Mouse (Mus musculus): ENCODE measurements around the gene Igfn1. TPM values are rescaled to one million over a fixed set of nuclear protein-coding genes. Genes with fewer than 3 reads are reported as not detected.

Gene Igfn1
- polyA plus RNA-seq, 2 experiments from 2014 or later = not detected

GRCm38 (mm10) chr1:135929876-135930275 lies 76.3 kb downstream of the Igfn1 start:
- ATAC-seq = no peak

GRCm38 (mm10) chr1:135925848-135926247 lies 80.3 kb downstream of the Igfn1 start:
- no peak for ATAC-seq

DNA sequence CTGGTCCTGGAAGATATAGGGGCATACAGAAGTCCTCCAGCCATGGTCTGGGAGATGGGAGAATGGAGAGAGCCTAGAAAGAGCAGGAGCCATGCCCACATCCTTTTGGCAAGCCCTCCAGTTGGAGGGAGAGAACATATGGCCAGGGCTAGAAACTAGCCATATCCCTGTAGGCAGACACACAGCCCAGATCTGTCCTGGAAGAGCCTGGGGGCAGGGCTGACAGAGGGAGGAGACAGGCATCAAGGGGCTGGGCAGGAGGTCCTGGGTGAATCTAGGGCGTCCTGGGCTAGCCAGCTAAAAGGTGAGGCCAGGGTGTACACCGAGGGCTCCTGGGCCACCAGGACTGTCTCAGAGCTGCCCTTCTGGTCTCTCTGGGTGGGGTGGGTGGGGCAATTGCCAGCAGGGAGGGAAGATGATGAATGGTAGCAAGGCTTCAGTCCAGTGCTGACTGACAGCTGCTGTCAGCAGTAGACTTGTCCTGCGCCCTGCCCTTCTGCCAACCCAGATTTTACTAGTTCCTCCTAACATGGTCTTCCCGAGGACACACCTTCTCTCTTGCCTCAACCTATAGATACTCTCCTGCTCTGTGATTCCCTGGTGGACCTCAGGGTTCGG lies 81.7 kb downstream of the Igfn1 start:
- ATAC-seq = no peak

DNA sequence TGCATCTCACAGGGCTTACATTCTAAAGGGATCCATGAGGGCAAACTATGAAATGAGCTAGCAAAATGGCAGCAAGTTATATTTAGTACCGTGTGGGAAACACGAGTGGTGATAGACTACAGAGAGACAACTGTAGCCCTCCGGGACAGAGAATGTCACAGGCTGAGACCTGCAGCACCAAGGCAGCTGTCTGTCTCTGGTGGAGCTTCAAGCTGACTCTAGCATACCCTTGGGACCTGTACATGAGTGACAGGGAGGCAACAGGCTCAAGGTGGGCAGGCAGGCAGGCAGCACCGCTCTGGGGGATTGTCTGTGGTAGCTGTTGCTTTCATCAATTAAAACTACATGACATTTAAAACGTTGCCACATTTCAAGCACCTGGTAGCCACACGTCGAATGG lies 82.9 kb downstream of the Igfn1 start:
- no peak for ATAC-seq

DNA sequence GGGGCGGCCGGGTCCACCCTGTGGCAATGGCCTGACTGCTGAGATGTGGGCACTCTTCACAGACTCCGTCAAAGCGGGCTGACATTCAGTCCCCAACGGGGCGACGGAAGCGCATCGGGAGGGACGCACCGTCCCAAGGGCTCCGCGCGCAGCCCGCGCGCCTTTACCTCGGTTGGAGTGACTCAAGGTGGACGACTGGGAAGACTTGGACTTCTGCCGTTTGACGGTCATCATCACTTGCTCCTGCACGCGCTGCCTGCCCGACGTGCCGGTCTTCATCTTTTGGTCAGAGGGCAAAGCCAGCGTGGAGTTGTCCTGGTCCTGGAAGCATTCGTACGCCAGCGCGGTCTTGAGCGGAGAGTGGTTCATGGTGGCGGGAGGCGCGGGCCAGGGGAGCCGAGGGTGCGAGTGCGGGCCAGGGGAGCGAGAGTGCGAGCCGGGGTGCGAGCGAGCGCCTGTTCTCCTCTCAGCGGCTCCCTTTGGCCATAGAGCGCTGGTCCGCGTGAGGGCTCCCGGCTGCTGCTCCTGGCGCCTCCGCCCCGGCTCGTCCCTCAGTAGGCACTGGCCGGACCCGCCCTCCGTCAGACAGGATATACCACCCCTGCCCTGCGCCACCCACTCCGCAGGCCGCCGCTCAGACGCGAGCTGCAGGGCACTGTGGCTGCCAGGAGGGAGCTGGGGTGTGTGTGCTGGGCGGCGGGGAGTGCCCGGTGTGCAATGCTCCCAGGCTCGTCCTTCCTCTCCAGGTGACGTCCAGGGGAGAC lies 87.3 kb downstream of the Igfn1 start, which contains the start of gene Pkp1:
Pkp1 (minus strand) TSS at position 564 of the 764 bp plus-strand sequence.
- no peak for ATAC-seq

DNA sequence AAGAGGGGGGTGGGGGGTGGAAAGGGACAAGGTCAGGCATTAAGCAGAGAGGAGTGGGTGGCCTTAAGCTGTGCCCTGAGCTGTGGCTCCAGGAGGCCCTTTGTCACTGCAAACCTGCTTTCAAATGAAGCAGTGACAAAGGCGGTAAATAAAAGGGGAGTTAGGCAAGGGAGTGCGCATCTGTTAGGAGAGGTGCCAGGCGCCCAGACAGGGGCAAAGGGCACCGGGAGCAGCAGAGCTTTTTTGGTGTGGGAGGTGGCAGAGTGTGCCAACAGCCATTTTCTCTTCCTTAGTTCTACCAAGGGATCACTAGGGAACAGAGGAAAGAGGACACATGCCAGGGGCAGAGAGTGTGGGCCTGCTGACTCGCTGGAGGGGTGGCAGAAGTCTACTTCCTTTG lies 88.9 kb downstream of the Igfn1 start:
- ATAC-seq = no peak

DNA sequence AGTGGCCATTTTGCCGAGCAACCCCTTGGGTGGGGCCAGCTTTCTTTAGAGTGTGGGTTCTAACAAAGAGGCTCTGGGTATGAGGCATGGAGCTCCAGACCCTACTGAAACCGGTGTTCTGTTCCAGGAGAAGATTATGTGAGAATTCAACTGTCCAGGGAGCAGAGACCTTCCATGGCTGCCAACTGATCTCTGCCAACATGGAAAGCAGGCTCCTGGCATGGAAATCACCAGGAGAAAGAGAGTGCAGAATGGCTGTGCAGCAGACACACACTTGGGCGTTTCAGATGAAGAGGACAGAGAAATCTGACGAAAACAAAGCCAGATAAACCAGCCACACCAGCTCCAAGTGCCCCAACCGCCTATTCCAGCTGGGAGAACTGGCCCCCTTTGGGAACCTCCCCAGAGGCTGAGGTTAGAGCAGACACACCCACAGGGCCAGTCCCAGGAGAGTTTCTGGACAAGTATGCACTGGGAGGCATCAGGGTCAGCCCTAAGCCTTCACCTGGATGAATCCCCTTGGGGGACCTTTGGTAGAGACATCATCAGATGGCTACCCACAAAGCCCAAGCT lies 89.6 kb downstream of the Igfn1 start:
- ATAC-seq = no peak

- ATAC-seq = no peak
Measured at GRCm38 (mm10) chr1:135913657-135914056, 92.5 kb downstream of the Igfn1 start.

DNA sequence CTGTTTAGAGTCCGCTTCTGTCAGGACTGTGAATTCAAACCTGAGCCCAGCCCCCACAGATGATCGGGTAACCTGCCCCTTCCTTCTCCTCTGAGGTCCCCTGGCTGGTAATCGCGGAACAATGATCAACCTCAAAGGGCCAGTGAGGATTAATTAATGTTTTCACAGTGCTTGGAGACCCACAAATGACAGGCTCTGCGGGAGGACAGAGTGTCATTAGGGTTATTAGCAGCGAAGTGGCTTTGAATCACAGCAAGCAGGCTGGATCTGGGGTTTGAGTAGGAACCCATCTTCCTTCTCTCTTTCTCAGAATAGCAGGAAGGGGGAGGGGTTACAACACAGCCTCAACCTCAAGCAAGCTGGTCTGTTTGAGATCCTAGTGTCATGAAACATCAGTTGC lies 96.8 kb downstream of the Igfn1 start:
- no peak for ATAC-seq

DNA sequence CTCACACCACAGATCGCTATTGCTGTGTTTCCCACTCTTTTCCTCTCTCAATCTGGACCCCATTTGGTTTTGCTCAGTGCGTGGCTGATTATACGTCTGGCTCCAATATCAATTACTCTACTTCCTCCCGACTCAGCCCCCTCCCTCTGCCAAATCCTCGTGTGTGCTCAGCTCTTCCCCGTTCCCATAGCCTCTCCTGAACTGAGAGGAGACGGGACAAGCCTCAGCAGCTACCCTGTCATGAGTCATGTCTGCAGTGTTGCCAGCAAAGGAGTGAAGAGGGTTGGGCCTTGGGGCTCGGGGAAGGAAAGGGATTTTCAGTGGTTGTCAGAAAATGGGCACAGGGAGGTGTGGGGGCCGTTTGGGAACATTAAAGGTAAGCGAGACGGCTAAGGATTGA lies 99.4 kb downstream of the Igfn1 start:
- no peak for ATAC-seq

Other genes with a start within 250 kb of the Igfn1 start
- gene Phlda3, start 240.2 kb downstream of the Igfn1 start, polyA plus RNA-seq (2017; shearing (Covaris generic)) = under 1 TPM; 0.58 to 0.98 TPM
- gene Tnni1, start 226.9 kb downstream of the Igfn1 start, polyA plus RNA-seq (2017; shearing (Covaris generic)) = not detected
- gene Lad1, start 187.7 kb downstream of the Igfn1 start, polyA plus RNA-seq (2017; shearing (Covaris generic)) = 10 to 100 TPM in 1 of 2 experiments, 1 to 10 TPM in 1; 9.2 to 13.6 TPM
- gene Tnnt2, start 170.0 kb downstream of the Igfn1 start, polyA plus RNA-seq (2017; shearing (Covaris generic)) = 1 to 10 TPM in 1 of 2 experiments, under 1 TPM in 1; 0.83 to 1.4 TPM
- not detected for gene Pkp1, start 87.1 kb downstream of the Igfn1 start, polyA plus RNA-seq (2017; shearing (Covaris generic))
- 10 to 100 TPM; 36.4 to 64.0 TPM for gene Tmem9, start 1.8 kb upstream of the Igfn1 start, polyA plus RNA-seq (2017; shearing (Covaris generic))
- not detected for gene Ascl5, start 44.5 kb upstream of the Igfn1 start, polyA plus RNA-seq (2017; shearing (Covaris generic))
- 1 to 10 TPM; 3.6 to 6.9 TPM for gene Cacna1s, start 46.4 kb upstream of the Igfn1 start, polyA plus RNA-seq (2017; shearing (Covaris generic))
- gene Kif21b, start 125.0 kb upstream of the Igfn1 start, polyA plus RNA-seq (2017; shearing (Covaris generic)) = 10 to 100 TPM; 34.7 to 38.6 TPM
- not detected for gene Mroh3, start 206.5 kb upstream of the Igfn1 start, polyA plus RNA-seq (2017; shearing (Covaris generic))
- under 1 TPM in 1 of 2 experiments, not detected in 1; 0.28 TPM for gene Inava, start 227.9 kb upstream of the Igfn1 start, polyA plus RNA-seq (2017; shearing (Covaris generic))